Mouse (Mus musculus) urinary bladder, postnatal 4 days (tissue): ENCODE results near the gene Tcf15.

Experiments
- DNase-seq, 2 experiments: peaks; one replicate each; pipeline ENCODE4 v3.0.0; 2021 to 2022; ENCODE audit warnings: low spot score in 2 of 2

Tcf15 gene

GRCm38 (mm10) chr2:152143279-152144157, at the start of gene Tcf15:
Tcf15 (plus strand) TSS chr2:152143561.
- DNase-seq, result peak in 1 of 2 experiments; percentile 39

GRCm38 (mm10) chr2:152094856-152095545, 48.4 kb upstream of the Tcf15 start:
- DNase-seq, result no peak

GRCm38 (mm10) chr2:152096922-152097321, 46.4 kb upstream of the Tcf15 start:
- no peak for DNase-seq

GRCm38 (mm10) chr2:152097916-152098315, 45.4 kb upstream of the Tcf15 start:
- no peak for DNase-seq

- DNase-seq, result no peak
Observed at GRCm38 (mm10) chr2:152099538-152099937, 43.8 kb upstream of the Tcf15 start.

GRCm38 (mm10) chr2:152101761-152102160, 41.6 kb upstream of the Tcf15 start:
- DNase-seq, result no peak

GRCm38 (mm10) chr2:152102369-152102768, 41.0 kb upstream of the Tcf15 start:
- no peak for DNase-seq

- no peak for DNase-seq
Observed at GRCm38 (mm10) chr2:152104711-152105317, 38.5 kb upstream of the Tcf15 start.

- peak; percentile 81 to 88 for DNase-seq
Observed at GRCm38 (mm10) chr2:152105318-152106224, 37.8 kb upstream of the Tcf15 start, which contains the start of gene Srxn1. Srxn1 (plus strand) TSS chr2:152105516.

- no peak for DNase-seq
Observed at GRCm38 (mm10) chr2:152106225-152106595, 37.2 kb upstream of the Tcf15 start.

GRCm38 (mm10) chr2:152106597-152106996, 36.8 kb upstream of the Tcf15 start:
- no peak for DNase-seq

- DNase-seq, result no peak
Observed at GRCm38 (mm10) chr2:152108702-152109101, 34.7 kb upstream of the Tcf15 start.

- no peak for DNase-seq
Observed at GRCm38 (mm10) chr2:152109386-152109785, 34.0 kb upstream of the Tcf15 start.

GRCm38 (mm10) chr2:152111311-152111710, 32.0 kb upstream of the Tcf15 start:
- DNase-seq, result no peak

- DNase-seq, result peak; percentile 83 to 93
Observed at GRCm38 (mm10) chr2:152111920-152112319, 31.4 kb upstream of the Tcf15 start.

GRCm38 (mm10) chr2:152112490-152112889, 30.9 kb upstream of the Tcf15 start:
- no peak for DNase-seq

GRCm38 (mm10) chr2:152112970-152113369, 30.4 kb upstream of the Tcf15 start:
- DNase-seq, result no peak

GRCm38 (mm10) chr2:152114057-152114975, 29.0 kb upstream of the Tcf15 start:
- DNase-seq, result no peak

GRCm38 (mm10) chr2:152117694-152118093, 25.7 kb upstream of the Tcf15 start:
- DNase-seq, result no peak

- DNase-seq, result no peak
Observed at GRCm38 (mm10) chr2:152119228-152119865, 24.0 kb upstream of the Tcf15 start.
